8 mouse cellular contexts compared by ENCODE assay signal in genomic region chr3:88477735-88478134, GRCm38 (mm10). TPM values are rescaled to one million over a fixed set of nuclear protein-coding genes. Genes with fewer than 3 reads are reported as not detected.
DNase-seq lines count a peak whose midpoint lies in the region; ATAC-seq and TF ChIP-seq lines count a peak whose summit lies in the region.

No protein-coding gene starts in this region.

- H3K27ac ChIP-seq in heart, adult 2 months = no peak overlapping the region
- H3K27ac ChIP-seq in liver, embryonic 11.5 days (ENCODE audit: low read depth, low read length) = no peak overlapping the region
- no peak overlapping the region for H3K27ac ChIP-seq in stomach, embryonic 16.5 days (ENCODE audit: low read length)

- peak; percentile 79 for ATAC-seq in liver, embryonic 11.5 days (replicated peaks; ENCODE audit: low FRiP score)
- peak; percentile 87 for ATAC-seq in stomach, embryonic 16.5 days (ENCODE audit: insufficient read depth, low FRiP score)

- no peak overlapping the region for H3K4me3 ChIP-seq in C2C12 (ENCODE audit: insufficient read depth, poor library complexity, severe bottlenecking)
- no peak overlapping the region for H3K4me3 ChIP-seq in heart, adult 2 months
- H3K4me3 ChIP-seq in liver, embryonic 11.5 days (ENCODE audit: low read depth, low read length) = no peak overlapping the region
- H3K4me3 ChIP-seq in myocyte = no peak overlapping the region
- no peak overlapping the region for H3K4me3 ChIP-seq in stomach, embryonic 16.5 days (replicated peaks; ENCODE audit: low read length)

- H3K4me2 ChIP-seq in liver, embryonic 11.5 days = no peak overlapping the region; the same call in 1 of the 2 replicates
- H3K4me2 ChIP-seq in myocyte (ENCODE audit: low read depth) = no peak overlapping the region
- no peak overlapping the region for H3K4me2 ChIP-seq in stomach, embryonic 16.5 days (ENCODE audit: low read depth, low read length)

- no peaks in the 10 kb centered on the region for H3K27me3 ChIP-seq in C2C12 (ENCODE audit: control insufficient read depth, insufficient read depth, insufficient read length)
- H3K27me3 ChIP-seq in heart, adult 2 months (ENCODE audit: control insufficient read depth, insufficient read depth, low read length) = no peaks in the 10 kb centered on the region
- H3K27me3 ChIP-seq in liver, embryonic 11.5 days (replicated peaks; ENCODE audit: control insufficient read depth, insufficient read depth, low read length) = peaks cover 6% of the 10 kb centered on the region; the same call in 1 of the 2 replicates
- no peaks in the 10 kb centered on the region for H3K27me3 ChIP-seq in myocyte (ENCODE audit: control insufficient read depth, insufficient read depth, insufficient read length)
- no peaks in the 10 kb centered on the region for H3K27me3 ChIP-seq in stomach, embryonic 16.5 days (ENCODE audit: control insufficient read depth, insufficient read depth, low read length)

- H3K36me3 ChIP-seq in C2C12 (ENCODE audit: control insufficient read depth, insufficient read depth) (peaks cover 33% of the 10 kb centered on the region), myocyte (ENCODE audit: control insufficient read depth, insufficient read depth) (peaks cover 17% of the 10 kb centered on the region)
- H3K36me3 ChIP-seq in heart, adult 2 months (ENCODE audit: control insufficient read depth, insufficient read depth, low read length) = no peaks in the 10 kb centered on the region
- H3K36me3 ChIP-seq in liver, embryonic 11.5 days (ENCODE audit: control insufficient read depth, insufficient read depth, low read length) = no peaks in the 10 kb centered on the region; the same call in 1 of the 2 replicates
- peaks cover 8% of the 10 kb centered on the region for H3K36me3 ChIP-seq in stomach, embryonic 16.5 days (ENCODE audit: control insufficient read depth, insufficient read depth, low read length)

- TF ChIP-seq EP300 in heart, adult 2 months (IDR thresholded peaks at IDR 0.05; ENCODE audit: insufficient read depth, low read depth, low read length) = no peak

- DNase-seq in adrenal gland, adult 2 months = peak; percentile 82
- peak; percentile 74 for DNase-seq in embryo, embryonic 11.5 days (ENCODE audit: low read depth, low spot score)
- peak; percentile 79 to 87 for DNase-seq in heart, adult 2 months
- peak; percentile 86 for DNase-seq in kidney, adult 9 months
- DNase-seq in liver, embryonic 11.5 days (ENCODE audit: low spot score) = peak; percentile 80

- peaks cover 1% of the 10 kb centered on the region; the same call in 1 of the 2 replicates for H3K4me1 ChIP-seq in heart, adult 2 months (ENCODE audit: control insufficient read depth, insufficient read depth, low read length)
- H3K4me1 ChIP-seq in liver, embryonic 11.5 days (replicated peaks; ENCODE audit: control insufficient read depth, insufficient read depth, low read length) = no peaks in the 10 kb centered on the region; the same call in 1 of the 2 replicates
- 0 out of 2 replicates have a peak, but pooled peaks cover 2% of the 10 kb centered on the region for H3K4me1 ChIP-seq in stomach, embryonic 16.5 days (ENCODE audit: control insufficient read depth, insufficient read depth, low read length)

- peak; percentile 78 for TF ChIP-seq CTCF in C2C12 (IDR thresholded peaks at IDR 0.05; ENCODE audit: control insufficient read depth, insufficient read depth, insufficient read length)
- TF ChIP-seq CTCF in heart, adult 2 months (IDR thresholded peaks at IDR 0.05) = no peak; the same call in 1 of the 2 replicates

- H3ac ChIP-seq in C2C12 (ENCODE audit: control insufficient read depth, insufficient read length, low read depth) = no peak overlapping the region
- no peak overlapping the region for H3ac ChIP-seq in myocyte (ENCODE audit: control insufficient read depth, insufficient read length)

- H3K9ac ChIP-seq in heart, adult 2 months (ENCODE audit: low read depth, low read length) = no peak overlapping the region
- H3K9ac ChIP-seq in liver, embryonic 11.5 days (ENCODE audit: low read depth, low read length) = no peak overlapping the region
- H3K9ac ChIP-seq in stomach, embryonic 16.5 days (ENCODE audit: low read length) = no peak overlapping the region

- peaks cover under 1% of the 10 kb centered on the region for H3K79me2 ChIP-seq in C2C12 (ENCODE audit: control insufficient read depth, insufficient read depth)
- H3K79me2 ChIP-seq in heart, adult 2 months (replicated peaks; ENCODE audit: control insufficient read depth, insufficient read depth, low read length) = no peaks in the 10 kb centered on the region
- no peaks in the 10 kb centered on the region for H3K79me2 ChIP-seq in myocyte (ENCODE audit: control insufficient read depth, insufficient read depth)

- no peak for TF ChIP-seq POLR2A in heart, adult 2 months (IDR thresholded peaks at IDR 0.05; ENCODE audit: insufficient read depth, low read depth, low read length)
- peak; percentile 25 for TF ChIP-seq POLR2A in myocyte (IDR thresholded peaks at IDR 0.05; ENCODE audit: insufficient read length, low read depth)

- intact Hi-C loops in heart, adult 2 months (cut with DNase I) = no loop called here

- WGBS in heart, adult 2 months = 2% methylated on average over 8 of the region's 8 CpGs
- 2% methylated on average over 8 of the region's 8 CpGs for WGBS in liver, embryonic 11.5 days
- WGBS in stomach, embryonic 16.5 days = 2% methylated on average over 8 of the region's 8 CpGs

- H3K79me3 ChIP-seq in C2C12 (ENCODE audit: low read depth) = no peaks in the 10 kb centered on the region

- H3K9me3 ChIP-seq in liver, embryonic 11.5 days (ENCODE audit: control insufficient read depth, low read length) = no peaks in the 10 kb centered on the region
- H3K9me3 ChIP-seq in stomach, embryonic 16.5 days (replicated peaks; ENCODE audit: control insufficient read depth, low read length) = no peaks in the 10 kb centered on the region

TF ChIP-seq in C2C12, 6 proteins besides CTCF, POLR2A, EP300 and RAD21:
- TF ChIP-seq FOSL1 (IDR thresholded peaks at IDR 0.05; ENCODE audit: insufficient read depth, low read length, poor library complexity, severe bottlenecking) (no peak), CEBPB (IDR thresholded peaks at IDR 0.05; ENCODE audit: low read depth) (no peak), MYOD1 (IDR thresholded peaks at IDR 0.05; ENCODE audit: control insufficient read depth, insufficient read length, low read depth) (no peak), MAX (IDR thresholded peaks at IDR 0.05) (peak; percentile 28)
TF ChIP-seq in C2C12: peak in this region for 1.

TF ChIP-seq in myocyte, 11 proteins besides CTCF, POLR2A, EP300 and RAD21:
- TF ChIP-seq USF1 (IDR thresholded peaks at IDR 0.05; ENCODE audit: low read depth) (no peak), POLR2AphosphoS2 (IDR thresholded peaks at IDR 0.05; ENCODE audit: insufficient read length, low read depth) (peak; percentile 92)
TF ChIP-seq in myocyte: peak in this region for 1.

RNA-seq across cellular contexts. Expression of gene Sema4a, which starts 16.8 kb away (rescaled TPM):
- polyA plus RNA-seq in C2C12 (2012; fragmentation: generic; extraction: Trizol) (0.69 TPM), myocyte (2012; fragmentation: generic; extraction: Trizol) (0.35 TPM)
- total RNA-seq in adrenal gland, adult 2 months (2021) = 10 to 100 TPM in 1 of 2 experiments, 1 to 10 TPM in 1; 8.8 to 14.3 TPM
- polyA plus RNA-seq in adrenal gland, adult 2 months (2012; rRNA removed) = 31.8 and 42.4 TPM in 2 replicates
- 1 to 10 TPM; 3.2 to 3.3 TPM for total RNA-seq in heart, adult 2 months (2021)
- 8.5 and 9.5 TPM in 2 replicates for polyA plus RNA-seq in heart, adult 2 months (2012; rRNA removed)
- polyA plus RNA-seq in liver, embryonic 11.5 days (2014; fragmentation: Nextera tagmentation; extraction: Ambion mirVana) = 14.3 and 19.0 TPM in 2 replicates
- 33.1 and 38.4 TPM in 2 replicates for polyA plus RNA-seq in stomach, embryonic 16.5 days (2015; fragmentation: Nextera tagmentation; extraction: Ambion mirVana)

RNA-seq across cellular contexts. Expression of gene Lmna, which starts 32.0 kb away (rescaled TPM):
- polyA plus RNA-seq in C2C12 (2012; fragmentation: generic; extraction: Trizol) (1,441 TPM), myocyte (2012; fragmentation: generic; extraction: Trizol) (954 TPM)
- total RNA-seq in adrenal gland, adult 2 months (2021) = 100 to 1,000 TPM in 1 of 2 experiments, 10 to 100 TPM in 1; 78.2 to 158 TPM
- polyA plus RNA-seq in adrenal gland, adult 2 months (2012; rRNA removed) = 170 and 236 TPM in 2 replicates
- total RNA-seq in heart, adult 2 months (2021) = 100 to 1,000 TPM; 117 to 138 TPM
- polyA plus RNA-seq in heart, adult 2 months (2012; rRNA removed) = 67.3 and 85.2 TPM in 2 replicates
- polyA plus RNA-seq in liver, embryonic 11.5 days (2014; fragmentation: Nextera tagmentation; extraction: Ambion mirVana) = 155 and 157 TPM in 2 replicates
- polyA plus RNA-seq in stomach, embryonic 16.5 days (2015; fragmentation: Nextera tagmentation; extraction: Ambion mirVana) = 266 and 298 TPM in 2 replicates

RNA-seq across cellular contexts. Expression of gene Slc25a44, which starts 52.8 kb away (rescaled TPM):
- 18.5 TPM for polyA plus RNA-seq in C2C12 (2012; fragmentation: generic; extraction: Trizol)
- 10 to 100 TPM; 51.1 to 59.4 TPM for total RNA-seq in adrenal gland, adult 2 months (2021)
- 40.7 and 40.9 TPM in 2 replicates for polyA plus RNA-seq in adrenal gland, adult 2 months (2012; rRNA removed)
- 10 to 100 TPM; 11.9 to 14.6 TPM for total RNA-seq in heart, adult 2 months (2021)
- 19.1 and 25.9 TPM in 2 replicates for polyA plus RNA-seq in heart, adult 2 months (2012; rRNA removed)
- 20.6 and 20.7 TPM in 2 replicates for polyA plus RNA-seq in liver, embryonic 11.5 days (2014; fragmentation: Nextera tagmentation; extraction: Ambion mirVana)
- polyA plus RNA-seq in myocyte (2012; fragmentation: generic; extraction: Trizol) = 19.3 TPM
- polyA plus RNA-seq in stomach, embryonic 16.5 days (2015; fragmentation: Nextera tagmentation; extraction: Ambion mirVana) = 18.0 and 20.0 TPM in 2 replicates

RNA-seq across cellular contexts. Expression of gene Mex3a, which starts 54.5 kb away (rescaled TPM):
- polyA plus RNA-seq in C2C12 (2012; fragmentation: generic; extraction: Trizol) = 14.9 TPM
- 1 to 10 TPM; 2.3 to 3.2 TPM for total RNA-seq in adrenal gland, adult 2 months (2021)
- polyA plus RNA-seq in adrenal gland, adult 2 months (2012; rRNA removed) = 1.7 and 2.1 TPM in 2 replicates
- total RNA-seq in heart, adult 2 months (2021) = under 1 TPM; 0.42 to 0.45 TPM
- polyA plus RNA-seq in heart, adult 2 months (2012; rRNA removed) = 0.27 and 0.59 TPM in 2 replicates
- 9.4 and 10.2 TPM in 2 replicates for polyA plus RNA-seq in liver, embryonic 11.5 days (2014; fragmentation: Nextera tagmentation; extraction: Ambion mirVana)
- polyA plus RNA-seq in myocyte (2012; fragmentation: generic; extraction: Trizol) = 8.1 TPM
- 9.9 and 11.4 TPM in 2 replicates for polyA plus RNA-seq in stomach, embryonic 16.5 days (2015; fragmentation: Nextera tagmentation; extraction: Ambion mirVana)
